8 mouse cellular contexts compared by ENCODE assay signal in the genomic region with DNA sequence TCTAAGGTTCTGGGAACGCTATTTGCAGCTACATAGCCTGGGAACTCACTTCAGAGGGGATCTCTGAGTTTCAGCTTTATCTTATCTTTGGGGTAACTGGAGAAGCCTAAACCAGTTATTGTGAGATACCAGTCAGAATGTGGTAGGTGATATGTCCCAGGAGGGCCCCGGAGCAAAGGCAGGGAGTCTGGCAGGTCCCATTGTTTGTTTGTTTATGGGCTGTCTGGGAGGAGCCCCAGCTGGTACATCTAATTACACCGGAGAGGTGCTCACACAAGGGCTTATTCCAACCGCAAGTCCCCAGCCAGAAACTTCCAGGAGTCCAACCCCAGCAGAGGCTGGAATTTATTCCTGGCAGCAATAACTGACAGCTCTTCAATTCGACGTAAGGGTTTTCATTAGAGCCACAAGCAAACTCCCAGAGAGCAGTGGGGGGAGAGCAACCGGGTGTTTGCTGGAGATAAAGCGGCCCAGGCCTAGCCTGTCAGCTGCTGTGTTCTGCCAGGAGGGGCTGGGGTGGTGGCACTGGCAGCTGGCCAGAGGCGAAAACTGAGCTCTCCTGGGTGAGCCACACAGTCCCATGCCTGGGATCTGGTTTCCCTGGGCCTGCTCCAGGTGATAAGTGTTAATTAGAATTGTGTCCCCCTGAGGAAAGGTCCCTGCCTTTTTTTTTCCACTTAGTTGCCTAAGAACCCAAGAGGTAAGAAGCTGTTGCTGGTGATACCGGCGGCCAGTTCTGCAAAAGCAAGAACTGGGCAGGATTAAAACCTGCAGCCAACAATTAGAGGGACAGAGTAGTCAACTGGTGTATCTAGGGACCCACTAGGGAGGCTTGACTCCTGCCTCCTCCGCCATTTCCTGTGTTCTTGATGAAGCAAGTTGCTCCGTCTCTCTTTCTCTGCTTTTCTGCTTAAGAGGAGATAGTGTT.
DNase-seq lines count a peak whose midpoint lies in the region; ATAC-seq and TF ChIP-seq lines count a peak whose summit lies in the region.

No protein-coding gene starts in this region.

- H3K4me3 ChIP-seq in forebrain, embryonic 15.5 days, result no peak overlapping the region
- H3K4me3 ChIP-seq in liver, embryonic 13.5 days (replicated peaks), result peak overlapping the region; percentile 40
- no peak overlapping the region for H3K4me3 ChIP-seq in midbrain, postnatal 0 days (ENCODE audit: low read depth, low read length)

- H3K27me3 ChIP-seq in forebrain, embryonic 15.5 days, result no peaks in the 10 kb centered on the region
- H3K27me3 ChIP-seq in liver, embryonic 13.5 days, result peaks cover under 1% of the 10 kb centered on the region; the same call in 1 of the 2 replicates
- no peaks in the 10 kb centered on the region for H3K27me3 ChIP-seq in midbrain, postnatal 0 days (ENCODE audit: insufficient read depth, low read length)

- no peaks in the 10 kb centered on the region for H3K36me3 ChIP-seq in forebrain, embryonic 15.5 days
- no peaks in the 10 kb centered on the region for H3K36me3 ChIP-seq in liver, embryonic 13.5 days
- no peaks in the 10 kb centered on the region for H3K36me3 ChIP-seq in midbrain, postnatal 0 days (ENCODE audit: insufficient read depth, low read length)

- no peak overlapping the region for H3K9ac ChIP-seq in forebrain, embryonic 15.5 days (replicated peaks)
- peak overlapping the region; percentile 74 for H3K9ac ChIP-seq in liver, embryonic 13.5 days
- H3K9ac ChIP-seq in midbrain, postnatal 0 days (replicated peaks; ENCODE audit: low read length, poor library complexity, severe bottlenecking), result 0 out of 2 replicates have a peak overlapping the region, but pooled peaks have one; percentile 19

- peak; percentile 97 for DNase-seq in MEL-GATA-1-ER (ENCODE audit: extremely low read depth, low read depth)
- DNase-seq in brain, embryonic 14.5 days (ENCODE audit: low read depth), result peak; percentile 95
- DNase-seq in heart, postnatal 4 days, result peak; percentile 90
- DNase-seq in liver, embryonic 13.5 days, result peak; percentile 96
- peak; percentile 59 for DNase-seq in midbrain, postnatal 0 days (ENCODE audit: low spot score)
- DNase-seq in left cerebral cortex, adult 8-10 months (ENCODE audit: low spot score in 2 of 2), result no peak

- WGBS in forebrain, embryonic 15.5 days, result 22% methylated on average over 13 of the region's 13 CpGs
- WGBS in liver, embryonic 13.5 days (ENCODE audit: insufficient replicate concordance), result 10% methylated on average over 13 of the region's 13 CpGs
- 24% methylated on average over 13 of the region's 13 CpGs for WGBS in midbrain, postnatal 0 days

- TF ChIP-seq CTCF in brain, embryonic 14.5 days (IDR thresholded peaks at IDR 0.05; ENCODE audit: borderline replicate concordance, extremely low read depth, insufficient read depth, insufficient read length), result no peak
- no peak for TF ChIP-seq CTCF in midbrain, postnatal 0 days (IDR thresholded peaks at IDR 0.05)

- H3K4me1 ChIP-seq in forebrain, embryonic 15.5 days, result peaks cover 17% of the 10 kb centered on the region
- H3K4me1 ChIP-seq in liver, embryonic 13.5 days (replicated peaks), result peaks cover 71% of the 10 kb centered on the region
- H3K4me1 ChIP-seq in midbrain, postnatal 0 days (ENCODE audit: insufficient read depth, low read length), result peaks cover 3% of the 10 kb centered on the region; the same call in 1 of the 2 replicates

- ATAC-seq in forebrain, embryonic 15.5 days (replicated peaks), result peak; percentile 91
- ATAC-seq in liver, embryonic 13.5 days (ENCODE audit: low read depth), result peak; percentile 95
- ATAC-seq in midbrain, postnatal 0 days (ENCODE audit: low FRiP score), result 0 out of 2 replicates have a peak, but pooled peaks have one; percentile 65
- no peak for ATAC-seq in monocyte, adult 5-6 weeks (replicated peaks; ENCODE audit: insufficient number of reproducible peaks, low FRiP score, low TSS enrichment, poor library complexity, severe bottlenecking)

- H3K9me3 ChIP-seq in forebrain, embryonic 15.5 days, result no peaks in the 10 kb centered on the region
- no peaks in the 10 kb centered on the region for H3K9me3 ChIP-seq in liver, embryonic 13.5 days (replicated peaks)
- no peaks in the 10 kb centered on the region for H3K9me3 ChIP-seq in midbrain, postnatal 0 days (ENCODE audit: low read length)

- peak overlapping the region; percentile 28; the same call in 1 of the 2 replicates for H3K27ac ChIP-seq in forebrain, embryonic 15.5 days (replicated peaks)
- peak overlapping the region; percentile 100 for H3K27ac ChIP-seq in liver, embryonic 13.5 days
- H3K27ac ChIP-seq in midbrain, postnatal 0 days (ENCODE audit: low read depth, low read length), result peak overlapping the region; percentile 43

- no peak overlapping the region for H3K4me2 ChIP-seq in forebrain, embryonic 15.5 days (replicated peaks)
- peak overlapping the region; percentile 73 for H3K4me2 ChIP-seq in liver, embryonic 13.5 days
- H3K4me2 ChIP-seq in midbrain, postnatal 0 days (ENCODE audit: low read depth, low read length, poor library complexity, severe bottlenecking), result no peak overlapping the region

- TF ChIP-seq POLR2A in brain, embryonic 14.5 days (IDR thresholded peaks at IDR 0.05; ENCODE audit: borderline replicate concordance, extremely low read depth, insufficient read depth, insufficient read length, poor library complexity, severe bottlenecking), result no peak

Comparison
In these comparisons a context has a peak if more than half of its experiments do, and no peak if none do; other contexts are left out.
1. DNase-seq: peak in MEL-GATA-1-ER (single experiment), brain, embryonic 14.5 days (single experiment), heart, postnatal 4 days (single experiment), liver, embryonic 13.5 days (single experiment) and midbrain, postnatal 0 days (single experiment); none in left cerebral cortex, adult 8-10 months (0 of 2).
2. H3K27ac ChIP-seq: peak in every context shown above with its lines; median percentile 100 in liver, embryonic 13.5 days; 43 in midbrain, postnatal 0 days; 28 in forebrain, embryonic 15.5 days.